Mouse (Mus musculus) kidney, adult 2 months (tissue): ENCODE measurements at regions not wholly inside any gene's neighbourhood (a gene's known extent, or its start where the extent isn't known, plus 50 kb on each side); places are given as distances from the start of the nearest gene placed in this dataset.

Experiments
- DNase-seq: peaks from one replicate; pipeline ENCODE4 v3.0.0; 2021
- H3K27ac ChIP-seq: fragments of 200-500 bp; 2 replicates; pipeline ENCODE4 v1.5.1; 2012; ENCODE audit warnings: low read depth, low read length, control low read depth, inconsistent platforms; ENCODE audit not compliant: insufficient read depth
- H3K27me3 ChIP-seq: fragments of 200-500 bp; replicated peaks from 2 replicates; pipeline ENCODE4 v1.6.1; 2012; ENCODE audit warnings: mild to moderate bottlenecking, moderate library complexity, low read length, inconsistent platforms; ENCODE audit not compliant: control insufficient read depth, insufficient read depth
- H3K36me3 ChIP-seq: fragments of 200-500 bp; 2 replicates; pipeline ENCODE4 v1.6.1; 2012; ENCODE audit warnings: mild to moderate bottlenecking, moderate library complexity, low read length, inconsistent platforms; ENCODE audit not compliant: control insufficient read depth, insufficient read depth
- H3K4me1 ChIP-seq: fragments of 200-500 bp; 2 replicates; pipeline ENCODE4 v1.6.1; 2011; ENCODE audit warnings: low read length; ENCODE audit not compliant: control insufficient read depth, insufficient read depth
- H3K4me3 ChIP-seq: fragments of 200-500 bp; 2 replicates; pipeline ENCODE4 v1.5.1; 2011; ENCODE audit warnings: mild to moderate bottlenecking, low read depth, low read length, control low read depth; ENCODE audit not compliant: insufficient read depth
- CTCF ChIP-seq: fragments of 200-500 bp; conservative IDR thresholded peaks from 2 replicates; pipeline ENCODE4 v1.5.1; 2011; ENCODE audit warnings: low read depth, mild to moderate bottlenecking, control low read depth, low read length, moderate library complexity, mixed read lengths; ENCODE audit not compliant: insufficient read depth, insufficient read length
- POLR2A ChIP-seq: fragments of 200-500 bp; IDR thresholded peaks from one replicate; pipeline ENCODE4 v1.6.1; 2011; ENCODE audit warnings: low read depth, low read length, control low read depth
- WGBS: fragments of 180-500 bp; shearing (Covaris S2); methylation state at CpG from one replicate; pipeline ENCODE4 v1.1.7; 2018; 5-methylcytosine and 5-hydroxymethylcytosine counted together

GRCm38 (mm10) chr2:167833290-167833953 is 98.4 kb upstream of the Ptpn1 start:
- H3K27ac ChIP-seq: peak overlapping the region; percentile 34; the same call in 1 of the 2 replicates
- no peaks in the 10 kb centered on the region for H3K27me3 ChIP-seq
- no peaks in the 10 kb centered on the region for H3K36me3 ChIP-seq
- peaks cover 3% of the 10 kb centered on the region; the same call in 1 of the 2 replicates for H3K4me1 ChIP-seq
- TF ChIP-seq POLR2A (no peak), CTCF (0 out of 2 replicates have a peak, but pooled peaks have one; percentile 1)
- no peak overlapping the region for H3K4me3 ChIP-seq
- DNase-seq: peak; percentile 92
- 24% methylated on average over 20 of the region's 20 CpGs for WGBS

- Histone ChIP-seq H3K27ac (no peak overlapping the region), H3K4me1 (peaks cover 3% of the 10 kb centered on the region; the same call in 1 of the 2 replicates), H3K27me3 (no peaks in the 10 kb centered on the region), H3K4me3 (no peak overlapping the region), H3K36me3 (no peaks in the 10 kb centered on the region)
- 61% methylated on average over 26 of the region's 26 CpGs for WGBS
- DNase-seq: no peak
- TF ChIP-seq POLR2A (no peak), CTCF (no peak)
Measured at GRCm38 (mm10) chr2:167831076-167832039, 100.5 kb upstream of the Ptpn1 start.

DNA sequence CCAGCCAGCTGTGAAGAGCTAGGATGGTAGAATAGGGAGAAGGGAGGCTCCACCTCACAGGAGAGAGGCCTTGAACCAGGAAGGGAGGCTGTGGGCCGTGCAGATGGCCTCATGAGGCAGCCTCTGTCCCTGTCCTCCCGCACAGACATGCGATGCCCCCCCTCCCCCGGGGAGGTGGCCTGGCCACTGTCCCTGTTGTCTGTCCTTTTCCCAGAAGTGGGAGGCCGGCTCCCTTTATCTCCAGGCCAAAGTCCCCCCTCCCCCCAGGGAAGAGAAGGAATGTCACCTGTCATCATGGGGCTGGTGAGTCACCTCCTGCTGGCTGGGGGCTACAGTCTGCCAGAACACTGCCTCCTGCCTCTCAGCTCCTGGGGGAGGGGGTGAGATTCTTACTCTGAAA is 103.6 kb upstream of the Ptpn1 start:
- no peak for TF ChIP-seq POLR2A
- no peak for TF ChIP-seq CTCF
- 52% methylated on average over 5 of the region's 5 CpGs for WGBS
- Histone ChIP-seq H3K27me3 (no peaks in the 10 kb centered on the region), H3K4me3 (no peak overlapping the region), H3K27ac (no peak overlapping the region), H3K36me3 (no peaks in the 10 kb centered on the region), H3K4me1 (peaks cover 3% of the 10 kb centered on the region; the same call in 1 of the 2 replicates)
- DNase-seq: no peak

DNA sequence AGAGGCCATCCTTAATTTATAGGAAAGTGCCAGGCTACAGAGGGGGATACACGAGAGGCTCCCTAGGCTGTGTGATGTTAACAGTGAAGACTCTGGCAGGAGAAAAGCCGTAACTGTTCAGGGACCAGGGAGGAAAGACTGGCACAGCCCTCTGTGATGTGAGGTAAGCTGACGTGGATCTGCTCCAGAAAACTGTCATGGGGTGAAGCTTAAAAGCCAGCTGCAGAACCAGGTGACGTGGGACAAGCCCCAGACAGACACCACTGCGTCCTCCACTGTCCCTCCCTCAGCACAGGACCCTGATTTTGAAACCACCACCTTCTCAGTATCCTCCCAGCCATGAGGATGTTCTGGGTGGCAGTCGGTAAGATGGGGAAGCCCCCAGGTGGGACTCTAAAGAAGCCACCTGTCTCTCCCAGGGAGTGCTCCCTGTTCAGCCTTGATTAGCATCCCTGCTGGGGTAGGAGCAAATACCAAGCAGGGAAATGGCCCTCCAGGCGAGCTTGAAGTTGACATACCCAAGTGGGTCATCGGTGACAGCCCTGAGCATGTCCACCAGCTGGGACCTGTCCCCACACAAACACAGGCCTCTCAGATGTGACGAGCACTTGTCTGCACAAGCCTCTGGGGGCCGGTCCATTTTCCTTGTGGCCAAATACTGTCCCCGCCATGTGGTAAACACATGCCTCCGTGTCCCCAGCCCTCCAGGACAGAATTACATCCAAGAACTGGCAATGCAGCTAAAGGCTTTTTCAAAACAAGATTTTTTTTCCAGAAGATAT is 104.7 kb upstream of the Ptpn1 start:
- TF ChIP-seq CTCF: no peak
- no peak for TF ChIP-seq POLR2A
- H3K27me3 ChIP-seq: no peaks in the 10 kb centered on the region
- H3K27ac ChIP-seq: no peak overlapping the region
- DNase-seq: no peak
- no peak overlapping the region for H3K4me3 ChIP-seq
- peaks cover 3% of the 10 kb centered on the region; the same call in 1 of the 2 replicates for H3K4me1 ChIP-seq
- WGBS: 79% methylated on average over 12 of the region's 12 CpGs
- H3K36me3 ChIP-seq: no peaks in the 10 kb centered on the region

- Histone ChIP-seq H3K27ac (no peak overlapping the region), H3K4me1 (peaks cover 3% of the 10 kb centered on the region; the same call in 1 of the 2 replicates), H3K36me3 (no peaks in the 10 kb centered on the region), H3K4me3 (no peak overlapping the region), H3K27me3 (no peaks in the 10 kb centered on the region)
- TF ChIP-seq CTCF: peak; percentile 36; the same call in 1 of the 2 replicates
- no peak for TF ChIP-seq POLR2A
- WGBS: 20% methylated on average over 9 of the region's 9 CpGs
- peak; percentile 91 for DNase-seq
Measured at GRCm38 (mm10) chr2:167823513-167823912, 108.3 kb upstream of the Ptpn1 start.

- Histone ChIP-seq H3K27ac (no peak overlapping the region), H3K27me3 (no peaks in the 10 kb centered on the region), H3K4me1 (peaks cover 3% of the 10 kb centered on the region; the same call in 1 of the 2 replicates), H3K4me3 (no peak overlapping the region), H3K36me3 (no peaks in the 10 kb centered on the region)
- TF ChIP-seq POLR2A (no peak), CTCF (no peak)
- 88% methylated on average over 3 of the region's 3 CpGs for WGBS
- DNase-seq: no peak
Measured at GRCm38 (mm10) chr2:167823044-167823443, 108.8 kb upstream of the Ptpn1 start.
